Mouse (Mus musculus): ENCODE data around the gene Igf2r. TPM values are rescaled to one million over a fixed set of nuclear protein-coding genes. Genes with fewer than 3 reads are reported as not detected.
A peak's percentile ranks its signal among the peaks of the same experiment; 100 is the strongest.

The Igf2r gene
- polyA plus RNA-seq, 1 experiment from 2014 or later, result 6.5 TPM

DNA sequence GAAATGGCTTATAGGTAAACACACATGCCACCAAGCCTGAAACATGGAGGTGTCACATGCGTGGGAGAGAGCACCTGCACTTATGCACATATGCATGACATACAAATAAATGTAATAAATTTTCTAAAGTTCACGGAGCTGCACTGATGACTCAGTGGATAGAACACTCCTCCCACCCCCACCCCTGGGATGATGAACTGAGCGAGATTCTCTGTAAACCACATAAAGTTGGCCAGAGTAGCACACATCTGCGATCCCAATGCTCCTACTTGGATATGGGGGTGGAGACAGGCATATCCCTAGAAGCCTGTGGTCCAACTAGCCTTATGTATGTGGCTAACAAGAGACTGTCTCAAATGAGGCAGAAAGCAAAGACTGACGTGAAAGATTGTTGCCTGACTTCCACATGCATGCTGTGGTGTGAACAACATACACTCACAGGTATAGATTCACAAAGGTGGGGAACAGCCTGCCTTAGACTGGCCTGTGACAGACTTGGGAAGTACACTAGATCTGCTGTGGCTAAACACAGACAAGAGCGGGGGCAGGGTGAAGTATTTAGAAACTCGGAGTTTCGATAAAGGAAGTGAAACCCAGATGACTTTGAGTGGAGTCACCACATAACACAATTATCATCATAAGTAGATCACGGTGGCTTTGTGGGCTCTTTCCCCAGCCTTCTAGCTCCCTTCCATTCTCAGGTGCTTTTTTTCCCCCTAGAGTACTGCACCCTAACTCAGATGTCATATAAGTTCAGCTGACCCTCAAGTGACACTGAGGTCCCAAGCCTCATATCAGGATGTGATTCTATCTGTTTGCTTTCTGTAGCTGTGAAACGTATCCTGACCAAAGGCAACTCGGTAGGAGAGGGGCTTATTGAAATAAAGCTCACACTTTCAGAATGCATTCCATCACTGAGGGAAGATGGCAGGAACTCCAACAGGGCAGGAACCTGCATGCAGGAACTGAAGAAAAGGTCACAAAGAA, 13.7 kb upstream of the Igf2r start:
- H3K9ac ChIP-seq (replicated peaks), result 0 out of 2 replicates have a peak overlapping the region, but pooled peaks have one; percentile 7
- ATAC-seq, result peak; percentile 35; the same call in 1 of the 2 replicates
- H3K4me1 ChIP-seq (ENCODE audit: insufficient read depth), result peaks cover 27% of the 10 kb centered on the region
- H3K27me3 ChIP-seq (ENCODE audit: insufficient read depth, low read length), result no peaks in the 10 kb centered on the region
- no peak for DNase-seq
- H3K4me3 ChIP-seq (ENCODE audit: low read depth, low read length), result no peak overlapping the region
- WGBS (ENCODE audit: insufficient replicate concordance), result 27% methylated on average over 11 of the region's 11 CpGs
- H3K27ac ChIP-seq (ENCODE audit: low read depth), result peak overlapping the region; percentile 55; the same call in 1 of the 2 replicates
- no peaks in the 10 kb centered on the region for H3K36me3 ChIP-seq (replicated peaks; ENCODE audit: insufficient read depth, low read length)
- H3K4me2 ChIP-seq (ENCODE audit: low read depth, low read length), result peak overlapping the region; percentile 55
- TF ChIP-seq EP300 (IDR thresholded peaks at IDR 0.05; ENCODE audit: low read depth) (no peak), CTCF (IDR thresholded peaks at IDR 0.05; ENCODE audit: low read depth) (no peak)
- H3K9me3 ChIP-seq (ENCODE audit: low read length), result no peaks in the 10 kb centered on the region

DNA sequence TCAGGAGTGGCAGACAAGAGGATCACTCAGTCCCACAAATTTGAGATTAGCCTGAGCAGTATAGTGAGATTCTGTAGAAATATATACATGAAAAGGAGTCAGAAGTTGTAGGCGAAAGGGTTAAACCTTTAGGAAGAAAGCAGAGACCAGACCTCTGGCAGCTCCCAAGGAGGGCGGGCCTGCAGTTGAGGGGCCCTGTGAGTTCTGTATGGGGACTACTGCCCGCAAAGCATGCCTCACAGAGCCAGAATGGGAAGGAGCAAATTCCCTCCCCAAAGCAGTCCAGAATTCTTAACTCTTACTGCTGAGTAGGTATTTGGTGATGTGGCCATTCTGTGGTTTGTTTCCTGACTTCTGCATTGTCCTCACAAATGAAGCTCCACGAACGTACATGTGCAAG, 11.6 kb upstream of the Igf2r start:
- H3K27ac ChIP-seq (ENCODE audit: low read depth), result peak overlapping the region; percentile 26; the same call in 1 of the 2 replicates
- DNase-seq (no peak), ATAC-seq (peak; percentile 63)
- H3K4me1 ChIP-seq (ENCODE audit: insufficient read depth), result peaks cover 27% of the 10 kb centered on the region
- H3K9ac ChIP-seq (replicated peaks), result no peak overlapping the region
- no peaks in the 10 kb centered on the region for H3K36me3 ChIP-seq (replicated peaks; ENCODE audit: insufficient read depth, low read length)
- TF ChIP-seq CTCF (IDR thresholded peaks at IDR 0.05; ENCODE audit: low read depth) (no peak), EP300 (IDR thresholded peaks at IDR 0.05; ENCODE audit: low read depth) (no peak)
- H3K4me3 ChIP-seq (ENCODE audit: low read depth, low read length), result no peak overlapping the region
- 24% methylated on average over 5 of the region's 5 CpGs for WGBS (ENCODE audit: insufficient replicate concordance)
- no peaks in the 10 kb centered on the region for H3K9me3 ChIP-seq (ENCODE audit: low read length)
- peak overlapping the region; percentile 1; the same call in 1 of the 2 replicates for H3K4me2 ChIP-seq (ENCODE audit: low read depth, low read length)
- no peaks in the 10 kb centered on the region for H3K27me3 ChIP-seq (ENCODE audit: insufficient read depth, low read length)

DNA sequence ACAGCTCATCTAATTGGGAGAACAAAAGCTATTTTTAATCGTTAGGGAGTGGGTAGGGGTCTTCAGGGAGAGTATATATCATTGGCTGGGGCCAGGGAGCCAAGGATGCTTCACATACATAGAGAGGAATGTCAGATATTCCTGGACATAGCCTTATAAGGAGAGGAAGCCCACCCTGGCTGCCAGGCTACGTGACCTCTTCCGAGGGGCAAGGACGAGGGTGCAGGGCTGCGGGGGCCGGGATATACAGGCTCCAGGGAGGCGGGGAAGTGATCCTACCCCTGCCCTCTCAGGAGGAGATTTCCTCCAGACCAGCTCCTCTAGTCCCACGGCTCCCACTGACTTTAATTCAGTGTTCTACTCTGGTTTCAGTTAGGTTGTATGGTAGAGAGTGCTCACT, 10.7 kb upstream of the Igf2r start:
- H3K27ac ChIP-seq (ENCODE audit: low read depth), result peak overlapping the region; percentile 53
- WGBS (ENCODE audit: insufficient replicate concordance), result 45% methylated on average over 8 of the region's 8 CpGs
- no peaks in the 10 kb centered on the region; the same call in 1 of the 2 replicates for H3K36me3 ChIP-seq (replicated peaks; ENCODE audit: insufficient read depth, low read length)
- no peak overlapping the region for H3K9ac ChIP-seq (replicated peaks)
- no peak for ATAC-seq
- DNase-seq, result no peak
- TF ChIP-seq EP300 (IDR thresholded peaks at IDR 0.05; ENCODE audit: low read depth) (no peak), CTCF (IDR thresholded peaks at IDR 0.05; ENCODE audit: low read depth) (no peak)
- H3K4me3 ChIP-seq (ENCODE audit: low read depth, low read length), result no peak overlapping the region
- H3K27me3 ChIP-seq (ENCODE audit: insufficient read depth, low read length), result no peaks in the 10 kb centered on the region
- no peak overlapping the region for H3K4me2 ChIP-seq (ENCODE audit: low read depth, low read length)
- H3K9me3 ChIP-seq (ENCODE audit: low read length), result no peaks in the 10 kb centered on the region
- H3K4me1 ChIP-seq (ENCODE audit: insufficient read depth), result peaks cover 27% of the 10 kb centered on the region

DNA sequence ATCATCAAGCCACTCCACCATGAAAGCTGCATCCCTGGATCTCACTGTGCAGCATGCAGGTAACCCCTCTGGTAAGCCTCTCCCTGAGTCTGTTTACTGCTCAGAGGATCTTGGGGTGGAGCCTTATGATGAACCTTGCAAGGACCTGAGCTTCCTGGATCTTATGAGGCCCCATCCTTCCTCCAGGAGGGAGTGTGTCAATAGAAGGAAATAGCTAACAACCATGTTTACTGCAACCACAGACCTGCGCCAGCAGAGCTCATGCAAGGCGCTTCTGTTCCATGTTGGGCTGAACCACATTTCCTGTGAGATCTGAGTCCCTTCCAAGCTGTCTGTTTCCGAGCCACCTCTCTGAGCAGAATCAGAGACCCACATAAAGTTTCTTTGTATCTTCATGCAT, 10.0 kb upstream of the Igf2r start:
- TF ChIP-seq CTCF (IDR thresholded peaks at IDR 0.05; ENCODE audit: low read depth) (no peak), EP300 (IDR thresholded peaks at IDR 0.05; ENCODE audit: low read depth) (no peak)
- H3K4me1 ChIP-seq (ENCODE audit: insufficient read depth), result peaks cover 27% of the 10 kb centered on the region
- DNase-seq (no peak), ATAC-seq (peak; percentile 49)
- H3K27me3 ChIP-seq (ENCODE audit: insufficient read depth, low read length), result no peaks in the 10 kb centered on the region
- H3K4me2 ChIP-seq (ENCODE audit: low read depth, low read length), result no peak overlapping the region
- H3K9me3 ChIP-seq (ENCODE audit: low read length), result no peaks in the 10 kb centered on the region
- H3K9ac ChIP-seq (replicated peaks), result no peak overlapping the region
- 35% methylated on average over 3 of the region's 3 CpGs for WGBS (ENCODE audit: insufficient replicate concordance)
- no peaks in the 10 kb centered on the region; the same call in 1 of the 2 replicates for H3K36me3 ChIP-seq (replicated peaks; ENCODE audit: insufficient read depth, low read length)
- H3K4me3 ChIP-seq (ENCODE audit: low read depth, low read length), result no peak overlapping the region
- H3K27ac ChIP-seq (ENCODE audit: low read depth), result peak overlapping the region; percentile 40; the same call in 1 of the 2 replicates

GRCm38 (mm10) chr17:12773956-12774355, 4.5 kb upstream of the Igf2r start:
- Histone ChIP-seq H3K9me3 (ENCODE audit: low read length) (no peaks in the 10 kb centered on the region), H3K27ac (ENCODE audit: low read depth) (no peak overlapping the region), H3K36me3 (replicated peaks; ENCODE audit: insufficient read depth, low read length) (no peaks in the 10 kb centered on the region; the same call in 1 of the 2 replicates), H3K4me2 (ENCODE audit: low read depth, low read length) (no peak overlapping the region), H3K4me1 (ENCODE audit: insufficient read depth) (peaks cover 3% of the 10 kb centered on the region; the same call in 1 of the 2 replicates), H3K27me3 (ENCODE audit: insufficient read depth, low read length) (no peaks in the 10 kb centered on the region), H3K4me3 (ENCODE audit: low read depth, low read length) (no peak overlapping the region), H3K9ac (replicated peaks) (no peak overlapping the region)
- no peak for TF ChIP-seq CTCF (IDR thresholded peaks at IDR 0.05; ENCODE audit: low read depth)
- TF ChIP-seq EP300 (IDR thresholded peaks at IDR 0.05; ENCODE audit: low read depth), result no peak
- no peak for ATAC-seq
- 66% methylated on average over 3 of the region's 3 CpGs for WGBS (ENCODE audit: insufficient replicate concordance)
- DNase-seq, result no peak

DNA sequence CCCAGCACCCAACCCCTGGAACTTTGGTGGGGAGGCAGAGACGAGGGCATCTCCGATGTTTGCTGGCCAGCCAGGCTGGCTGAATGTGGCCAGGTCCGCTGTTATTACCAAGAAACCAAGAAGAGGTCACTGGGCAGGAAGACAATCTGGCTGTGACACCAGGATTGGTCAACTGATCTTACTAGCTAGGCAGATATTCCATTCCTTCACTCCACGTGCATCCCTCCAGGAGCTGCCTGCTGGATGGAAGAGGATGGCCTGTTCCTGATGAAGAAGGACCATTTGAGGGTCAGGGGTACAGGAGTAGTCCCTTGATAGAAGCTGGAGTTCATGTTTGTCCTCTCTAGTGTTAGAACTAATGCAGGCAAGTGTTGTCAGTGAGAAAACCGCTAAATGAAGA, 1.0 kb upstream of the Igf2r start:
- H3K4me2 ChIP-seq (ENCODE audit: low read depth, low read length), result no peak overlapping the region

More for the DNA sequence above, 1.0 kb upstream of the Igf2r start:
- peaks cover 3% of the 10 kb centered on the region; the same call in 1 of the 2 replicates for H3K36me3 ChIP-seq (replicated peaks; ENCODE audit: insufficient read depth, low read length)
- TF ChIP-seq EP300 (IDR thresholded peaks at IDR 0.05; ENCODE audit: low read depth) (no peak), CTCF (IDR thresholded peaks at IDR 0.05; ENCODE audit: low read depth) (no peak)
- H3K4me3 ChIP-seq (ENCODE audit: low read depth, low read length), result no peak overlapping the region
- H3K9me3 ChIP-seq (ENCODE audit: low read length), result no peaks in the 10 kb centered on the region
- ATAC-seq, result no peak
- no peak overlapping the region for H3K9ac ChIP-seq (replicated peaks)
- H3K4me1 ChIP-seq (ENCODE audit: insufficient read depth), result peaks cover 19% of the 10 kb centered on the region
- WGBS (ENCODE audit: insufficient replicate concordance), result 87% methylated on average over 5 of the region's 5 CpGs
- no peak for DNase-seq
- H3K27me3 ChIP-seq (ENCODE audit: insufficient read depth, low read length), result no peaks in the 10 kb centered on the region
- no peak overlapping the region for H3K27ac ChIP-seq (ENCODE audit: low read depth)
